Mouse (Mus musculus): ENCODE data around the gene Tmsb15b2. TPM values are rescaled to one million over a fixed set of nuclear protein-coding genes. Genes with fewer than 3 reads are reported as not detected.

Tmsb15b2 gene
- polyA plus RNA-seq, 1 experiment = 2.7 TPM

Other genes with a start within 250 kb of the Tmsb15b2 start
- gene Morf4l2, start 231.8 kb downstream of the Tmsb15b2 start, polyA plus RNA-seq (2012; rRNA removed) = 171 and 201 TPM in 2 replicates
- gene Glra4, start 195.4 kb downstream of the Tmsb15b2 start, polyA plus RNA-seq (2012; rRNA removed) = not detected in 2 replicates
- 22.3 and 23.9 TPM in 2 replicates for gene Plp1, start 152.8 kb downstream of the Tmsb15b2 start, polyA plus RNA-seq (2012; rRNA removed)
- 0.04 and 0.07 TPM in 2 replicates for gene Rab9b, start 106.7 kb downstream of the Tmsb15b2 start, polyA plus RNA-seq (2012; rRNA removed)
- not detected in 2 replicates for gene H2bfm, start 48.2 kb downstream of the Tmsb15b2 start, polyA plus RNA-seq (2012; rRNA removed)
- 6.9 and 7.0 TPM in 2 replicates for gene Tmsb15l, start 1.4 kb upstream of the Tmsb15b2 start, polyA plus RNA-seq (2012; rRNA removed)
- 7.1 and 8.3 TPM in 2 replicates for gene Tmsb15b1, start 1.4 kb upstream of the Tmsb15b2 start, polyA plus RNA-seq (2012; rRNA removed)
- gene Zcchc18, start 17.7 kb upstream of the Tmsb15b2 start, polyA plus RNA-seq (2012; rRNA removed) = 1.3 and 1.5 TPM in 2 replicates
- gene Slc25a53, start 62.8 kb upstream of the Tmsb15b2 start, polyA plus RNA-seq (2012; rRNA removed) = 5.9 and 6.8 TPM in 2 replicates
- 2.7 and 3.2 TPM in 2 replicates for gene Fam199x, start 74.1 kb upstream of the Tmsb15b2 start, polyA plus RNA-seq (2012; rRNA removed)
- not detected in 2 replicates for gene Esx1, start 146.6 kb upstream of the Tmsb15b2 start, polyA plus RNA-seq (2012; rRNA removed)

All from urinary bladder, adult 2 months (tissue).